Mouse (Mus musculus) midbrain, embryonic 10.5 days (tissue): ENCODE results near the gene Hoxc8. TPM values are rescaled to one million over a fixed set of nuclear protein-coding genes. Genes with fewer than 3 reads are reported as not detected.
A peak's percentile ranks its signal among the peaks of the same experiment; 100 is the strongest.

Experiments
- DNase-seq: peaks from one replicate; pipeline ENCODE4 v3.0.0-alpha.2; 2017; ENCODE audit warnings: low spot score
- H3K27ac ChIP-seq: fragments of 300-500 bp; sonication (generic); replicated peaks from 2 replicates; pipeline ENCODE4 v1.5.1; 2016; ENCODE audit warnings: mild to moderate bottlenecking
- H3K27me3 ChIP-seq: fragments of 300-500 bp; sonication (generic); 2 replicates; pipeline ENCODE4 v1.6.1; 2016; ENCODE audit warnings: low read depth, mild to moderate bottlenecking; ENCODE audit not compliant: poor library complexity, severe bottlenecking
- H3K36me3 ChIP-seq: fragments of 300-500 bp; sonication (generic); 2 replicates; pipeline ENCODE4 v1.6.1; 2016; ENCODE audit warnings: mild to moderate bottlenecking, moderate library complexity
- H3K4me1 ChIP-seq: fragments of 300-500 bp; sonication (generic); 2 replicates; pipeline ENCODE4 v1.6.1; 2016
- H3K4me3 ChIP-seq: fragments of 300-500 bp; sonication (generic); 2 replicates; pipeline ENCODE4 v1.5.1; 2016; ENCODE audit warnings: mild to moderate bottlenecking, moderate library complexity
- H3K9me3 ChIP-seq: fragments of 300-500 bp; sonication (generic); replicated peaks from 2 replicates; pipeline ENCODE4 v1.6.1; 2016; ENCODE audit warnings: mild to moderate bottlenecking
- WGBS: fragments of 180-500 bp; shearing (Covaris S2); methylation state at CpG from one replicate; pipeline ENCODE4 v1.1.7; 2016; 5-methylcytosine and 5-hydroxymethylcytosine counted together
- polyA plus RNA-seq: library from polyadenylated mRNA; unstranded; fragments of >200 nt; fragmentation: Nextera tagmentation; extraction: Ambion mirVana; gene quantifications from 2 replicates; pipeline ENCODE4 v1.2.1, GENCODE M21; 2016

The Hoxc8 gene
- polyA plus RNA-seq, 1 experiment from 2014 or later = not detected

DNA sequence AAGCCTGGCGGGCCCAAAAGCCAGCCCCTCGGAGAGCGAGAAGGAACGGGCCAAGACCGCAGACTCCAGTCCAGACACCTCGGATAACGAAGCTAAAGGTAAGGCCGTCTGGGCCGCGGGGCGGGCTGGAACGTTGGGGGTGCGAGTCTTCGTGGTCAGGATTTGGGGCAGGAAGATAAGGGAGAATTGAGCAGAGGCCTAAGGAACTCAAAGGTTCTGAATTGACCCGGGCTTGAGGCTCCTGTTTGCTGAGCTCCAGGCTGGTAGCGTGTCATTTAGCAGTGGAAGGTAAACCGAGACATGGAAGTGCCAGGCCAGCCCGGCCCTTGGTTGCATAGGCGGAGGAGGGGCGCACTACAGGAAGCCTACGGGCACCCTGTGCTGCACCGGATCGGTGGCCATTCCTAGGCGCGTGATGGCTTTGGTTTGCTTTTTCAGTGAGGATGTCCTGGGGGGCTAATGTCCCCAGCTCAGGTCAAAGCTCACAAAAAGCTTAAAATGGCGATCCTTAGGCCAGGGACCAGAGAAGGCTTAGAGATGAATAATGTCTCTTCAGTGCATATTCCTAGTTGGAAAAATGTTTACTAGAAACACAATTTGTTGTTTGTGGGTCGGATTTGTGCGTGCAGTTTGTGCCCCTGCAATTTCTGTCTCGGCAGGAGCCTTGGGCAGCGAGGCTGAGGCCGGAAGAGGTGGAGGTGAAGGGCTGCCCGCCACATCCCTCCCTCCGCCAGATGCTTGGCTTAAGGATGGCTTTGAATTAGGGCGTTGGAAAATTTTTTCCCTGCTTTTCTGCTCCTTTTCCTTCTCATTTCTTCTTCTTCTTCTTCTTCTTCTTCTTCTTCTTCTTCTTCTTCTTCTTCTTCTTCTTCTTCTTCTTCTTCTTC, 22.7 kb upstream of the Hoxc8 start:
- Histone ChIP-seq H3K36me3 (no peaks in the 10 kb centered on the region), H3K4me3 (no peak overlapping the region), H3K27ac (no peak overlapping the region), H3K27me3 (peaks cover 100% of the 10 kb centered on the region), H3K9me3 (no peaks in the 10 kb centered on the region), H3K4me1 (peaks cover 7% of the 10 kb centered on the region; the same call in 1 of the 2 replicates)
- 2% methylated on average over 34 of the region's 34 CpGs for WGBS
- no peak for DNase-seq

DNA sequence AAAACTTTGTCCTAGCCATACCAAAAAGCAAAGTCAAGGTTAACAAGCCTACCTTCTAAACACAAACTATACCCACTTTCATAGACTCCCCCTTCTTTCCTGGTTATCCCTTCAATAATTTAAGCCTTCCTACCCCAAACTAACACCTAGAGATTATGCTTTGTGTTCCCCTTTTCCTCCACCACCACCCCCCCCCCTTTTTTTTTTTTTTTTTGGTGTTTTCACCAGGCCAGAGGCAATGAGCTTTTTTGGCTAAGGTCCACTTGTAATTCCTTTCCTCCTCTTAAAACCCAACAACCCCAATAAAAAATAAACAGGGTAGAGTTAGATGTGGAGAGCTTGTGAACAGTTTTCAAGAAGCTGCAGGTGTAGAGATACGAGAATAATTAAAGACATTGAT, 21.1 kb upstream of the Hoxc8 start:
- Histone ChIP-seq H3K27me3 (peaks cover 100% of the 10 kb centered on the region), H3K27ac (no peak overlapping the region), H3K36me3 (no peaks in the 10 kb centered on the region), H3K4me3 (no peak overlapping the region), H3K4me1 (peaks cover 7% of the 10 kb centered on the region; the same call in 1 of the 2 replicates), H3K9me3 (no peaks in the 10 kb centered on the region)
- DNase-seq = no peak
- WGBS = 70% methylated on average over 1 of the region's 1 CpGs

DNA sequence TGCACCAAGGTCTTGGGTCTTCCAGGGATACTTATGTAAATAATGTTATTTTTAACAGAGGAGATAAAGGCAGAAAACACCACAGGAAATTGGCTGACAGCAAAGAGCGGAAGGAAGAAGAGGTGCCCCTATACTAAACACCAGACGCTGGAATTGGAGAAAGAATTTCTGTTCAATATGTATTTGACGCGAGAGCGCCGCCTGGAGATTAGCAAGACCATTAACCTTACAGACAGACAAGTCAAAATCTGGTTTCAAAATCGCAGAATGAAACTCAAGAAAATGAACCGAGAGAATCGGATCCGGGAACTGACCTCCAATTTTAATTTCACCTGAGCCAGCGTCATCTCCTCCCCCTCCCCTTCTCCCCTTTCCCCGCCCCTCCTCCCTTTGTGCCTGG, 19.7 kb upstream of the Hoxc8 start:
- WGBS = 3% methylated on average over 12 of the region's 12 CpGs
- no peak overlapping the region for H3K27ac ChIP-seq
- no peaks in the 10 kb centered on the region for H3K36me3 ChIP-seq
- H3K27me3 ChIP-seq = peaks cover 100% of the 10 kb centered on the region
- no peak for DNase-seq
- no peaks in the 10 kb centered on the region for H3K9me3 ChIP-seq
- H3K4me3 ChIP-seq = no peak overlapping the region
- peaks cover 7% of the 10 kb centered on the region; the same call in 1 of the 2 replicates for H3K4me1 ChIP-seq

DNA sequence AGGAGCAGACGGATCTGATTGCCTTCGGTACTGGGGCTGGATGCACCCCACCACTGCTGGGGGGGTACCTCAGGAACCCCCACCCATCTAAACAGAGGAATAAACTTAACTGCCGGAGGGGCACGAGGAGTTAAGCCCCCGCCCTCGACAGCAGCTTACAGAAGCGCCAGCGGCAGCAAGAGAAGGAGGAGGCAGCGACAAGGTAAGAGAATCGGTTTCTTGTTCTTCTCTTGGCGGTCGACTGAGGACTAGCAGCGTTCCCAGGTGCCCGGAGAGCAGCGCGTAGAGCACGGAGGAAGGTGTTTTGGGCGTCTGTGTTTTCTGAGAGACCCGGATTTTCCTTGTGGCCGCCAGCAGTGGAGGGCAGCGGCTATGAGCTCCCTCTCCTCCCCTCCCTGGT, 18.2 kb upstream of the Hoxc8 start:
- DNase-seq = no peak
- WGBS = under 1% methylated on average over 21 of the region's 21 CpGs

DNA sequence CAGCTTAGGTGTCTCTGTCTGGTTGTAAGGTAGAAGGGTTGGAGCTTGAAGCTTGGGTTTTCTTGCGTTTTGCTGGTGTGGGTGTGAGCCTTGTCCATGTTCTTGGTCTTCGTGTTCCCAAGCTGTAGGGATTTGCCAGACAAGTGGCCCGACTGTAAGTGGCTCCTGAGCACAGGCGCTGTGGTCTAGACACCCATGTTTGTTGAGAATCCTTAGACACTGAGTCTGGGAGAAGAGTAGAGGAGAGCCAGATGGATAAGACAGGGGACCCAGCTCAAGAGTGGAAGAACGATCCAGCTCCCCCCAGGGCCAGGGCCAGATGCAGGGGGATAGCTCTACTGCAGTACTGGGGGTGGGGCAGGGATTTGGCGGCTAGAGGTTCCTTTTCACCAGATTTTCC, 17.7 kb upstream of the Hoxc8 start:
- Histone ChIP-seq H3K27me3 (peaks cover 100% of the 10 kb centered on the region), H3K27ac (no peak overlapping the region), H3K9me3 (no peaks in the 10 kb centered on the region), H3K4me1 (no peaks in the 10 kb centered on the region), H3K4me3 (no peak overlapping the region), H3K36me3 (no peaks in the 10 kb centered on the region)
- no peak for DNase-seq
- 1% methylated on average over 6 of the region's 6 CpGs for WGBS

More for the DNA sequence above, 18.2 kb upstream of the Hoxc8 start:
- H3K36me3 ChIP-seq = no peaks in the 10 kb centered on the region
- no peaks in the 10 kb centered on the region for H3K4me1 ChIP-seq
- H3K9me3 ChIP-seq = no peaks in the 10 kb centered on the region
- H3K27me3 ChIP-seq = peaks cover 100% of the 10 kb centered on the region
- no peak overlapping the region for H3K27ac ChIP-seq
- H3K4me3 ChIP-seq = no peak overlapping the region

DNA sequence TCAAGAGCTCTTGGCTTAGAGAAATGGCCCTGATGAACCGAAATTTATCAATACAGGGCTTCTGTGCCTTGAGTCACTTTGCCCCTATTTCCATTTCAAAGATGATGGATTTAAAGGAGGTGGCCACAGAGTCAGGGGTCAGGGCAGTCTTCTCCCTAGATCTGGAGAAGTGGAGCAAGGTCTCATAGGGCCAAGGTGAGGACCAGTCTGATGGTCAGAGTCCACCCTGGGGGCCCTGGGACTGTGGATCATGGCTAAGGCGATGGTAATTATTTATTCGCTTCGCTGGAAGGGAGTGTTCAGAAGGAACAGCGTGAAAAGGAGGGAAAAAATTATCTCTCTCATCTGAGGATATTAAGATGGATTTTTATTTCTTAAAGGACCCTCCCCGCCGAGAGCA, 15.4 kb upstream of the Hoxc8 start:
- H3K27ac ChIP-seq = no peak overlapping the region
- no peaks in the 10 kb centered on the region for H3K4me1 ChIP-seq
- WGBS = 4% methylated on average over 7 of the region's 7 CpGs
- no peaks in the 10 kb centered on the region for H3K36me3 ChIP-seq
- DNase-seq = no peak
- no peaks in the 10 kb centered on the region for H3K9me3 ChIP-seq
- no peak overlapping the region for H3K4me3 ChIP-seq
- H3K27me3 ChIP-seq = peaks cover 100% of the 10 kb centered on the region

DNA sequence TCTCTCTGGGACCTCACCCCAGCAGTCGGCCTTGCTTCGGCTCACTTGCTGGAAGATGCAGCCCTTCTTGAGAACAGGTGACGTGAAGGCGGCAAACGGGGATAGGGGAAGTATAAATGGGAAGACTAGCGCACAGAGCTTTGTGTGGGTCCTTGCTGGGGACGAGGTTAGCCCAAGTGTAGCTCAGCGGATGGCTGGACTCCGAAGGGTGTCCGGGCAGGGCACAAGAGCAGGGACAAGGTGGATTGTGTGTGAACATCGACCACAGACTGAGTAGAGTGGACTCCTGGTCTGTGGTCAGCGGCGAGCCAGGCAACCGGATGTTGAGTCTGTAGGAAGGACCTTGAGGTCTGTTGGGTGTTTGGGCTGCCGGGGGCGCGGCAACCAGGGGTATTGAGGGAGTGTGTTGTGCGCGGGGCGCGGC, 14.7 kb upstream of the Hoxc8 start:
- H3K36me3 ChIP-seq = no peaks in the 10 kb centered on the region
- H3K27me3 ChIP-seq = peaks cover 100% of the 10 kb centered on the region
- peak; percentile 63 for DNase-seq

DNA sequence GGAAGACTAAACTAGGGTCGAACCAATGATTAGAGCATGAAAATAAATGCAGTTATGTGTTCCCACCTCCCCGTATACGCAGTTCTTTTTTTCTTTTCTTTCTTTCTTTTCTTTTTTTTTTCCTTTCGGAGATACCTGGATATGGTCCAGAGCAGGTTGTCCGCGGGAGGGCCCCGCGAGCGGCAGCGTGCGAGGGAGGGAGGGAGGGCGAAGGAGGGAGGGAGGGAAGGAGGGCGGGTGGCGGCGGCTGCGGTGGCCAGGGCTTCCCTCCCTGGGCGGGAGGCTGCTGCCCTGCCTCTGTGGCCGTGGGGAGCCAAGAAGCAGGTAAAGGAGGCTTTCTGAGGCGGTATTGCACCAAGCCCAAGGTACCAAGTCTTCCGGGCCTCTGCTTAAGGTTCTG, 14.2 kb upstream of the Hoxc8 start, which contains the start of gene Hoxc9:
Gene Hoxc9, plus strand, starts transcription at position 269 of the 400 bp plus-strand sequence.
- Histone ChIP-seq H3K9me3 (no peaks in the 10 kb centered on the region), H3K4me1 (peaks cover 4% of the 10 kb centered on the region), H3K4me3 (no peak within 1 kb of the TSS), H3K27ac (no peak within 1 kb of the TSS), H3K27me3 (peaks cover 100% of the 10 kb centered on the region), H3K36me3 (no peaks in the 10 kb centered on the region)
- WGBS = under 1% methylated on average over 18 of the region's 20 CpGs
- DNase-seq = no peak

More for the DNA sequence above, 14.7 kb upstream of the Hoxc8 start:
- Histone ChIP-seq H3K9me3 (no peaks in the 10 kb centered on the region), H3K4me1 (no peaks in the 10 kb centered on the region), H3K27ac (no peak overlapping the region), H3K4me3 (no peak overlapping the region)
- 3% methylated on average over 21 of the region's 21 CpGs for WGBS

DNA sequence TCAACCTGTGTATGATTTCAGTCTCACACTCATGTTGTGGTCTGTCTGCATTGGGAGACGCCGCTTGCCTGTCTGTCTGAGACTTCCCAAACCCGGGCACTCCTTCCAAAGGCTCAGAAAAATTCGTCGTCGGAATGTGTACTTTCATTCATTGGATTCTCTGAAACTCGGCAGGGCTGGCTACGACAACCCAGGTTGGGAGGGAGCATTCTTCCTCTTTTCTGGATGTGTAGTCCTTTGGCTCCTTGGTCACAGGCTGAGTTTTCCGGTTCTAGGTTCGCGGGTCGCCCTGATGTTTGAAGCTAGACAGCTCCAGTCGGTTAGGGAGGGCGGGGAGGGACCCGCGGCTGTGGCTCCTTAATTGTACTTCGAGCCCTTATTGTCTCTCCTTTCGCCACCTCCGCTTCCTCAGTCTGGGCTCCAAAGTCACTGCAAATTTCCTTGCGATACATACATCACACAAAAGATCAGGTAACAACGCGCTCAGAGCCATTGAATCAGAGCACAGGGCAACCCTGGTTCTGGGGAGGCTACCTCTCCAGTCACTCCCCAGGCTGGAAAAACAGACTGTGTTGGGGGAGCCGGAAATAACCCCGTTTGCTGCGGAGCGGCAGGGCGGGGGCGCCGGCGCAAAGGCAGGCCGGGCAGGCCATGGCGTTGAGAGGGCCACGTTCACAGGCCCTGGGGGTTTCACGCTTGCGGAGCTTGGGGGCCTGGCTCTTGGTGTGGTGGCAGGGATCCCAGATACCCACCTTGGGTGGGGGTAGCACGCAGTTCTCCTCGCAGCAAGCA, 13.6 kb upstream of the Hoxc8 start:
- Histone ChIP-seq H3K4me3 (no peak overlapping the region), H3K4me1 (peaks cover 10% of the 10 kb centered on the region), H3K36me3 (no peaks in the 10 kb centered on the region), H3K27me3 (peaks cover 100% of the 10 kb centered on the region), H3K9me3 (no peaks in the 10 kb centered on the region), H3K27ac (no peak overlapping the region)
- DNase-seq = peak; percentile 55
- 1% methylated on average over 37 of the region's 37 CpGs for WGBS

DNA sequence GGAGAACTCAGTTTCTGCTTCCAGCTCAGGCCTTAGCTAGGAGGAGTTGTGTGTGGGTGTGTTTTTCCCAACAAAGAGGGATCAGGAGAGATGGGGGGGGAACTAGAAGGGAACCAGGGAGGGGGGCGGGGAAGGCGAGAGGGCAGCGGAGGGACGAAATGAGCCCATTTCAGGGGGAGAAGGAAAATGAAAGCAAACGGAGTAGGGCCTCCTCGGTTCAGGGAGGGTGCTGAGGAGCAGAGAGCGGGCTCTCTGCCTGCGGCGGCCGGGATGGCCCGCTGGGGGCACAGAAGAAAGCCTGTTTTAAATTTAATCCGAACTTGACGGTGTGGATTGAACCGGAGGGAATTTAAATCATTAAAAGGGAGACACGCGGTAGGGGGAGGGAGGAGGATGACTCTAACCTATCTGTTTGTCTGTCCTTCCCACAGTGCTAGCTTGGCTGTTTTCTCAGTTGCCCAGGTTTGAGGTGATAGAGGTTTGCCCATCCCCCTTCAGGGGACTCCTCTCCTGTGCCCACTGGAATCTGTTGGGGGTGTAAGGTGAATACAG, 12.9 kb upstream of the Hoxc8 start:
- H3K9me3 ChIP-seq = no peaks in the 10 kb centered on the region
- H3K27me3 ChIP-seq = peaks cover 100% of the 10 kb centered on the region
- H3K36me3 ChIP-seq = no peaks in the 10 kb centered on the region
- no peak overlapping the region for H3K4me3 ChIP-seq
- no peak overlapping the region for H3K27ac ChIP-seq
- DNase-seq = no peak
- WGBS = under 1% methylated on average over 16 of the region's 16 CpGs
- H3K4me1 ChIP-seq = peaks cover 14% of the 10 kb centered on the region

DNA sequence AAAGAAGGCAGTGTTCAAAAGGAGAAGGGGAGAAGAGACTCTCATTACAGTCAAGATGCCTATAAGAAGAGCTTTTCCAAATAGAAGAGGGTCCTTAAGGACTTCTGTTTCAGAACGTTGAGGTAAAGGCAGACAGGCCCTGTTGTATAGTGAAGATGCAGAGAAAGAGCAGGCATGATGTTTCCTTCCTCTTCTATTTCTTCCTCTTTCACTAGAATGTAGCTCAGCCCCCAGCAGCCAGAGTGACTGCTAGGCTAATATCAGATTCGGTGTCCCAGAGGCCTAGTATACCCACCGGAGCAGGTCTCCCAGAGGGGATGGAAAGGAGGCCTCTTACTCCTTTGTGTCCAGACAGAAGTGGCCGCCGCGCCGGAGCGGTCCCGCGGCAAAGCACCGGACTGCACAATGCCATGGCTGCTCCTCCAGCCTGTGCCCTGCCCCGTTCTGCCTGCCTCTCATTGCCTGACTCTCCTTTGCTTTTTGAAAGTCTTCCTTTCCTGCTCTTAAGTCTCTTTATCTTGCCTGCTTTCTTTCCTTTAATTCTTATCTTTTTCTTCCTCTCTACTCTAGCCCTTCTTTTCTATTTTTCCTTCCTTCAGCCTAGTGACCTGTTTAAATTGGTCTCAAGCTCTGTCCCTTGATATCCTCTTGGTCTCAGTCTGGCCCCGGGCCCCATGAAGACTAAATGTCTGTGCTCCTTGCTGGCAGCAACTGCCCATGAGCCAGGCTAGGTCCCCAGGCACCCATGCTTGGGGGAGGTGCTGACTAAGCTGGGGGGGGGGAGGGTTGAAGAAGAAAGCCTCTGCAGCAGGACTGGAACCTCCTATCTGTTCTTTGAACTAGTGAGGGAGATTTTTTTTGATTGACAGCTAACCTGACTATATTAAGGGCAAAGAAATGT, 11.5 kb upstream of the Hoxc8 start:
- no peaks in the 10 kb centered on the region for H3K36me3 ChIP-seq
- H3K9me3 ChIP-seq = no peaks in the 10 kb centered on the region
- peaks cover 14% of the 10 kb centered on the region for H3K4me1 ChIP-seq
- H3K27me3 ChIP-seq = peaks cover 100% of the 10 kb centered on the region
- under 1% methylated on average over 13 of the region's 13 CpGs for WGBS
- no peak overlapping the region for H3K27ac ChIP-seq
- no peak overlapping the region for H3K4me3 ChIP-seq
- DNase-seq = no peak

DNA sequence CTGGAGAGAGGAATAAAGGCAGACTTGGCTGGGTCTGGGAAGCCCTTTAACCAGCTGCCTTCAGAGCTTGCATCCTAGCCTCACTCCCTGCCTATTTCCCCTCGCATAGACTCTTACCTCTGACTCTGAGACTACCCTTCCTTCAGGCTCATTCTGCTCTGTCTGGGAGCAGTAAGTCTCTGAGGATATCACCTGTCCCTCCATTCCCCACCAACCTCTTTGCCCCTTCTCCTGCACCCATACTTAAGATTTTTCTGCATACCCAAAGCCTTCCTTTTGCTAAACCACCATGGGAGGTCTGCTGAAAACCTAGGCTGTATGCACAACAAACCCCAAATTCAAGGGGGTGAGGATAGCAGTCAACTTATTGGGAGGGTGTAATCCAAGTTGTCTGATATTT, 10.5 kb upstream of the Hoxc8 start:
- H3K36me3 ChIP-seq = no peaks in the 10 kb centered on the region
- 0% methylated on average over 1 of the region's 1 CpGs for WGBS
- no peak for DNase-seq
- no peak overlapping the region for H3K27ac ChIP-seq
- H3K9me3 ChIP-seq = no peaks in the 10 kb centered on the region
- H3K4me3 ChIP-seq = no peak overlapping the region
- peaks cover 14% of the 10 kb centered on the region for H3K4me1 ChIP-seq
- peaks cover 100% of the 10 kb centered on the region for H3K27me3 ChIP-seq
